Mouse (Mus musculus): ENCODE results near the gene Mllt10.

GRCm38 (mm10) chr2:18034371-18035250 is 20.4 kb upstream of the Mllt10 start:
- TF ChIP-seq POLR2A (IDR thresholded peaks at IDR 0.05; ENCODE audit: borderline replicate concordance, low read depth, low read length) (no peak), CTCF (IDR thresholded peaks at IDR 0.05; ENCODE audit: low read depth, low read length) (no peak)

Data from bone marrow macrophage, adult 2 months (primary cell).